23 mouse cellular contexts compared by ENCODE assay signal in the genomic region with DNA sequence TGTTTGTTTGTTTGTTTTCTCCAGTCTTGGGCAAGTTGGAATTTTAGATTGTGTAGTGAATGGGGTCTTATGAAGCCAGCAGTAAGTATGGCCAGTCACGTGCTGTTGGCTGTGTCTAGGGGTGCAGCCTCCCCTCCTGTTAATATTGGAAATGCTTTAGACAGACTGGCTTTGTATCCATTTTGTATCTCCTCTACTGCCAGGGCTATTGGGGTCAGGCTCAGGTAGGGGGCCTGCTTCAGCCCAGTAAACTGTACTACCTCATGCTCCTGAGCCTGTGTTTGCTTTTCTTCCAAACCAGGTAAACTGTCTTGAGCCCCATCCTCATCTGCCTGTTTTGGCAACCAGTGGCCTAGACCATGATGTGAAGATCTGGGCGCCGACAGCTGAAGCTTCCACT. TPM values are rescaled to one million over a fixed set of nuclear protein-coding genes. Genes with fewer than 3 reads are reported as not detected.
DNase-seq lines count a peak whose midpoint lies in the region; ATAC-seq and TF ChIP-seq lines count a peak whose summit lies in the region.
"Had no signal": no experiment of that assay in that cellular context is flagged by ENCODE, and none has a peak within 500 bp of the region (broad histone marks: within the 10 kb centered on the region; RNA-seq: fewer than 3 reads in every experiment).

No protein-coding gene starts in this region.

- H3K27me3 ChIP-seq in heart, embryonic 11.5 days (ENCODE audit: control insufficient read depth, insufficient read depth, low read length): no peaks in the 10 kb centered on the region
- no peaks in the 10 kb centered on the region for H3K27me3 ChIP-seq in liver, embryonic 12.5 days (replicated peaks)
- no peaks in the 10 kb centered on the region for H3K27me3 ChIP-seq in liver, postnatal 0 days (ENCODE audit: insufficient read depth, low read length)
- H3K27me3 ChIP-seq: embryonic facial prominence, embryonic 12.5 days; embryonic facial prominence, embryonic 15.5 days; forebrain, embryonic 15.5 days had no signal

- H3K9ac ChIP-seq in heart, embryonic 11.5 days (ENCODE audit: low read depth, low read length): no peak overlapping the region
- no peak overlapping the region for H3K9ac ChIP-seq in liver, embryonic 12.5 days
- H3K9ac ChIP-seq in liver, postnatal 0 days (replicated peaks): no peak overlapping the region
- H3K9ac ChIP-seq: embryonic facial prominence, embryonic 12.5 days; embryonic facial prominence, embryonic 15.5 days; forebrain, embryonic 15.5 days; hindbrain, embryonic 14.5 days had no signal

- no peak for ATAC-seq in cerebellum, adult (ENCODE audit: insufficient number of reproducible peaks, low FRiP score, low TSS enrichment)
- no peak for ATAC-seq in heart, embryonic 11.5 days (replicated peaks; ENCODE audit: insufficient number of reproducible peaks, low FRiP score, low TSS enrichment)
- no peak for ATAC-seq in liver, embryonic 12.5 days
- no peak for ATAC-seq in liver, postnatal 0 days
- ATAC-seq: activated CD4-positive, CD25-positive, alpha-beta regulatory T cell, adult 4 months; forebrain, embryonic 15.5 days; hindbrain, postnatal 0 days; inflammation-experienced regulatory T-cells, adult 6 months; intestine, embryonic 16.5 days had no signal

- no peak overlapping the region for H3K4me3 ChIP-seq in heart, embryonic 11.5 days (ENCODE audit: low read depth, low read length)
- no peak overlapping the region for H3K4me3 ChIP-seq in liver, embryonic 12.5 days
- no peak overlapping the region for H3K4me3 ChIP-seq in liver, postnatal 0 days (ENCODE audit: low read depth, low read length)
- H3K4me3 ChIP-seq: embryonic facial prominence, embryonic 12.5 days; embryonic facial prominence, embryonic 15.5 days; forebrain, embryonic 15.5 days; heart, adult 2 months; heart, embryonic 10.5 days had no signal

- H3K9me3 ChIP-seq in heart, embryonic 11.5 days (replicated peaks; ENCODE audit: control insufficient read depth, low read length): no peaks in the 10 kb centered on the region
- H3K9me3 ChIP-seq in liver, embryonic 12.5 days (replicated peaks): no peaks in the 10 kb centered on the region
- H3K9me3 ChIP-seq in liver, postnatal 0 days (ENCODE audit: low read length): no peaks in the 10 kb centered on the region
- H3K9me3 ChIP-seq: embryonic facial prominence, embryonic 12.5 days; embryonic facial prominence, embryonic 15.5 days; forebrain, embryonic 15.5 days; heart, embryonic 10.5 days had no signal

- no peak for TF ChIP-seq EP300 in liver, postnatal 0 days (IDR thresholded peaks at IDR 0.05; ENCODE audit: low read depth)

- peaks cover 59% of the 10 kb centered on the region for H3K36me3 ChIP-seq in heart, embryonic 11.5 days (ENCODE audit: control insufficient read depth, insufficient read depth, low read length)
- peaks cover 96% of the 10 kb centered on the region for H3K36me3 ChIP-seq in liver, embryonic 12.5 days
- H3K36me3 ChIP-seq in liver, postnatal 0 days (replicated peaks; ENCODE audit: insufficient read depth, low read length): peaks cover 94% of the 10 kb centered on the region

- no peak overlapping the region for H3K4me2 ChIP-seq in heart, embryonic 11.5 days
- H3K4me2 ChIP-seq in liver, embryonic 12.5 days: no peak overlapping the region
- H3K4me2 ChIP-seq in liver, postnatal 0 days (ENCODE audit: low read depth, low read length): no peak overlapping the region
- H3K4me2 ChIP-seq: embryonic facial prominence, embryonic 12.5 days; embryonic facial prominence, embryonic 15.5 days; forebrain, embryonic 15.5 days; hindbrain, embryonic 14.5 days had no signal

- H3K27ac ChIP-seq in heart, embryonic 11.5 days (ENCODE audit: low read depth, low read length): no peak overlapping the region
- H3K27ac ChIP-seq in liver, embryonic 12.5 days: 0 out of 2 replicates have a peak overlapping the region, but pooled peaks have one; percentile 27
- no peak overlapping the region for H3K27ac ChIP-seq in liver, postnatal 0 days (ENCODE audit: low read depth)
- H3K27ac ChIP-seq: embryonic facial prominence, embryonic 12.5 days; embryonic facial prominence, embryonic 15.5 days; forebrain, embryonic 15.5 days; heart, adult 2 months; heart, embryonic 10.5 days; hindbrain, embryonic 14.5 days; hindbrain, postnatal 0 days had no signal

- peak; percentile 30 to 33 for DNase-seq in cerebellum, adult 18-20 months
- peak; percentile 60 for DNase-seq in cerebellum, adult 9-11 months
- no peak for DNase-seq in cerebellum, adult 8-10 months
- DNase-seq in heart, adult 11 months: peak; percentile 78
- no peak for DNase-seq in liver, postnatal 0 days
- DNase-seq: adrenal gland, adult 8-10 months; adrenal gland, postnatal 25 days; cerebellum, postnatal 10 days; gastrocnemius, postnatal 14 days; heart, adult 2 months; kidney, adult 18-20 months had no signal

- no peak for TF ChIP-seq CTCF in liver, postnatal 0 days (IDR thresholded peaks at IDR 0.05; ENCODE audit: low read depth)

- peaks cover 5% of the 10 kb centered on the region; the same call in 1 of the 2 replicates for H3K4me1 ChIP-seq in heart, embryonic 11.5 days (ENCODE audit: control insufficient read depth, insufficient read depth, low read length)
- no peaks in the 10 kb centered on the region for H3K4me1 ChIP-seq in liver, embryonic 12.5 days
- H3K4me1 ChIP-seq in liver, postnatal 0 days (ENCODE audit: insufficient read depth): no peaks in the 10 kb centered on the region
- H3K4me1 ChIP-seq: embryonic facial prominence, embryonic 12.5 days; embryonic facial prominence, embryonic 15.5 days; forebrain, embryonic 15.5 days had no signal

- 89% methylated on average over 3 of the region's 3 CpGs for WGBS in heart, embryonic 11.5 days (ENCODE audit: insufficient replicate concordance)
- 85% methylated on average over 3 of the region's 3 CpGs for WGBS in liver, embryonic 12.5 days (ENCODE audit: insufficient replicate concordance)
- WGBS in liver, postnatal 0 days (ENCODE audit: insufficient replicate concordance): 82% methylated on average over 3 of the region's 3 CpGs

RNA-seq across cellular contexts. Expression of a gene that starts 14.4 kb away (rescaled TPM):
- polyA plus RNA-seq in heart, embryonic 11.5 days (2014; fragmentation: Nextera tagmentation; extraction: Ambion mirVana): 121 and 147 TPM in 2 replicates
- 25.7 and 26.0 TPM in 2 replicates for polyA plus RNA-seq in liver, embryonic 12.5 days (2016; fragmentation: Nextera tagmentation; extraction: Ambion mirVana)
- 14.1 and 14.5 TPM in 2 replicates for polyA plus RNA-seq in liver, postnatal 0 days (2015; fragmentation: Nextera tagmentation; extraction: Ambion mirVana)

RNA-seq across cellular contexts. Expression of a gene that starts 27.5 kb away (rescaled TPM):
- 205 and 230 TPM in 2 replicates for polyA plus RNA-seq in heart, embryonic 11.5 days (2014; fragmentation: Nextera tagmentation; extraction: Ambion mirVana)
- 0.08 and 0.32 TPM in 2 replicates for polyA plus RNA-seq in liver, embryonic 12.5 days (2016; fragmentation: Nextera tagmentation; extraction: Ambion mirVana)
- 0.61 and 9.1 TPM in 2 replicates for polyA plus RNA-seq in liver, postnatal 0 days (2015; fragmentation: Nextera tagmentation; extraction: Ambion mirVana)
- polyA plus RNA-seq: activated CD4-positive, CD25-positive, alpha-beta regulatory T cell, adult 4 months; inflammation-experienced regulatory T-cells, adult 6 months had no signal

RNA-seq across cellular contexts. Expression of a gene that starts 44.3 kb away (rescaled TPM):
- 85.4 and 105 TPM in 2 replicates for polyA plus RNA-seq in heart, embryonic 11.5 days (2014; fragmentation: Nextera tagmentation; extraction: Ambion mirVana)
- 77.8 and 82.3 TPM in 2 replicates for polyA plus RNA-seq in liver, embryonic 12.5 days (2016; fragmentation: Nextera tagmentation; extraction: Ambion mirVana)
- 43.0 and 48.3 TPM in 2 replicates for polyA plus RNA-seq in liver, postnatal 0 days (2015; fragmentation: Nextera tagmentation; extraction: Ambion mirVana)

Comparison
In these comparisons a context has a peak if more than half of its experiments do, and no peak if none do; other contexts are left out.
1. DNase-seq: peak in cerebellum, adult 18-20 months (2 of 2), cerebellum, adult 9-11 months (single experiment) and heart, adult 11 months (single experiment); none in cerebellum, adult 8-10 months (single experiment) and liver, postnatal 0 days (single experiment).
2. RNA of a gene that starts 27.5 kb away (polyA plus RNA-seq): 205 to 230 TPM in heart, embryonic 11.5 days; 0.61 to 9.1 TPM in liver, postnatal 0 days and 0.08 to 0.32 TPM in liver, embryonic 12.5 days; every median in the first group is over 10 times any median in the second.